Mouse (Mus musculus) cerebellum, adult 11 months (tissue): Measurements from ENCODE around the gene Slc24a4.

ENCODE experiments used
- DNase-seq: peaks from one replicate; pipeline ENCODE4 v3.0.0; 2022

The Slc24a4 gene

DNA sequence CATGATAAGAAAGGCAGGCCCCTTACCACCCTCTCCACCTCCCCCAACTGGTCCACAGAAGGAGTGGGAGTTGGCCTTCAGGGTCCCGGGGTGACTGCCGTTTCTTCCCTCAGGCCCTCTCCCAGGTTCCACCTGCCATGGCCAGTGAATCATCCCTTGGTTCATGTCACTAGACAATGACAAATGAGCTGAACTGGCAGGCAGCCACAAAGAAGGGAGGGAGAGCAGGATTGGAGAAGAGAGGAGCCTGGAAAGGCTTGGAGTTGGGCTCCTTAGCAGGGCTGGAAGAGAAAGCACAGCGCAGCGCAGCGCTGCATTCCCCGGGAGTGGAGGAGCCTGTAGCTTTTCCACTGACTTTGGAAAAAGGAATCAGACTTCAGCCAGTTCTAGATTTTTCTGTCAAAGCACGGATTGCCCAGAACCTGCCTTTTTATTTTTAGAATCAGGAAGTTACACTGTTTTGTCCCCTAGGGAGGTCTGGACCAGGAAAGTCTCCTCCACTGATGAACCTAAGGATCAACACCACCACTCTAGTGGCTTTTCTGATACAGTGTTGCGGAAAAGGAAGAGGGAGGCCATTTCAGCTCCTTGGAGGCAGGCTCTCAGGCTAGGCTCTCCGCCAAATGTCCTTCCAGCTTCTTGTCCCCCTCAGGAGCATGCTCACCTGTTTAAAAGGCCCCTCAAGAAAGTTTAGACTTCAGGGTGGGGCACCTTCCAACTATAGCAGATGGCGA, 158.3 kb downstream of the Slc24a4 start:
- DNase-seq, result peak; percentile 15

- DNase-seq, result no peak
Observed at GRCm38 (mm10) chr12:102287904-102288602, 159.5 kb downstream of the Slc24a4 start.

- no peak for DNase-seq
Observed at GRCm38 (mm10) chr12:102288846-102289245, 160.3 kb downstream of the Slc24a4 start.

DNA sequence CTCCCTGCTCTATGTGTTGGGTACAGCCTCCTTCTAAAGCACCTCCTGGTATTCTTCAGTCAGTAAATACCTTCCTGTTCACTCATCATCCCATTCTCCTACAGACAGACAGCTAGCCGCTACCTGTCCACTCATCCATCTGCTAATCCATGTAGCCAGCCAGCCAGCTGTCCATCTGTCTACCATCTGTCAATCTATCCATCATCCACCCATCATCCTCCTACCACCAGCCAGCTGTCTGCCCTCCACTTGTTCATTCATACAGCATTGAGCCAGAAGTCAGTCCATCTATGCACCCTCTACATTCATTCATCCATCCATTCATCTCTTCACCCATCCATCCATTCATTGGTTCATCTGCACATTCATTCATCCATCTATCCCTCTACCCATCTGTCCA, 161.0 kb downstream of the Slc24a4 start:
- DNase-seq, result no peak

- DNase-seq, result no peak
Observed at GRCm38 (mm10) chr12:102290662-102291061, 162.1 kb downstream of the Slc24a4 start.

- no peak for DNase-seq
Observed at GRCm38 (mm10) chr12:102291686-102292085, 163.2 kb downstream of the Slc24a4 start.

- DNase-seq, result no peak
Observed at GRCm38 (mm10) chr12:102292501-102293215, 164.1 kb downstream of the Slc24a4 start.

- no peak for DNase-seq
Observed at GRCm38 (mm10) chr12:102294634-102295033, 166.1 kb downstream of the Slc24a4 start.

- no peak for DNase-seq
Observed at GRCm38 (mm10) chr12:102295230-102295629, 166.7 kb downstream of the Slc24a4 start.

- DNase-seq, result no peak
Observed at GRCm38 (mm10) chr12:102295662-102296061, 167.1 kb downstream of the Slc24a4 start.

DNA sequence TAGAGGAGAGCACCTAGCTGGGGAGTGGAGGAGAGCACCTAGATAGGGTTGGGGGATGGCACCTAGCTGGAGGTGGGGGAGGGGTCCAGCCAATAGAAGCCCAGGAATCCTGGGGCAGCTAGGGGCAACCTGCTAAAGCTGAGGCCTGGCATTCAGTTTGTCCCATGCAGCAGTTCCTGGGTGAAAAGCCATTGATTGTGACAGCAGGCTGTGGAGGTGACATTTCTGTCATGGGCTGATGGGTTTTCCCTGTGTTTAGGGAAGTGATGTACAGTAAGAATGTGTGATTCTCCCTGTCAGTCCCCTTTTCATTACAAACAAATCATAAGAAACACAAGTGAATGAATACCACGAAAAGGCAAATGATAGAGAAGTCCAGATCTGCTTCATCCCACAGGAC, 167.8 kb downstream of the Slc24a4 start:
- DNase-seq, result no peak

DNA sequence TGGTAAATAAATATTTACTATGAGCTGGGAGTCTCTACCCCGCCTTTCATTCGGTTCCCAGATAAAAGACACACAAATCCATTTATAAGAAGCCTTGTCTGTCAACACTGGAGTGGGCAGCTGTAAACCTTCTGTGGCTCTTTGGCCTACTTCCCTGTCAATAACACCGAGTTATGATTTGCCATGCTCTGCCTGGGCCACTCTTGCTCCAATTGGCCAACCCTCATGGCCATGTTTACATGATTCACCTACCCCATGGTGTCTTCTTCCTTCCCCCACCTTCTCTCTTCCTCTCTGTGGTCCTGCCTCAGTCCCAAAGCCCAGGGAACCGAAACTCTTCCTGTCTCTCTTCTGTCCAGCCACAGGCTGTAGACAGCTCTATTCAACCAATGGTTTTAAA, 168.4 kb downstream of the Slc24a4 start:
- DNase-seq, result no peak

DNA sequence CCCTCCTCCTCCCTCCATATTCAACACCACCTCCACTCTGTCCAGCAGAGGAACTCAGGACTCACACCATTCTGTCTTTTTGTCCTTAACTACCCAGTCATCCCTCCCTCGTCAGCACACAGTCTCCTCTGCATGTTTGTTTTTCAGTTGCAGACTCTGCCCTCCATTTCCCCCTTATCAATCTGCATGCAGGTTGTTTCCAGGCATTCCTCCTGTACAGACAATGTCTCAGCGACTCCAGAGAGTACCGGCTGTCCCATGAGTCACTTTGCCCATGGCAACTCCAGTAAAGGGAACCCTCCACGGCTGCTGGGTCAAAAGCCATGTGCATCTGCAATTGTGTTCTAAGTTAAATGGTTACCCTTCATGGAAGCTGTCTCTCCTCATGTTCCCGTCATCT, 170.7 kb downstream of the Slc24a4 start:
- no peak for DNase-seq

DNA sequence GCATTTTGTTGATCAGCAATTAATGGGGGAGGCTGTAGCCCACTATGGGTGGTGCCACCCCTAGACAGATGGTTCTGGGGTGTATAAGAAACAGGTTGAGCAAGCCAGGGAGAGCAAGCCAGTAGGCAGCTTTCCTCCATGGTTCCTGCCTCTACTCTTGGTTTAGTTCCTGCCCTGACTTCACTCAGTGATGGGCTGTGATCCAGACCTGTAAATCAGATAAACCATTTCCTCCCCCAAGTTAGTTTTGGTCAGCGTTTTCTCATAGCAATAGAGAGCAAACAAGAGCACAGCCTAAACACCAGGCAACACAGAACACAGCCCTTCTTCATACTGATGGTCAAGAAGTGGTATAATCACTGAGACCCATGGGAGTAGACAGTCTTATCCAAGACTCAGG, 173.1 kb downstream of the Slc24a4 start:
- no peak for DNase-seq

- DNase-seq, result no peak
Observed at GRCm38 (mm10) chr12:102302322-102302721, 173.8 kb downstream of the Slc24a4 start.

GRCm38 (mm10) chr12:102302831-102303351, 174.4 kb downstream of the Slc24a4 start:
- no peak for DNase-seq

GRCm38 (mm10) chr12:102303867-102304266, 175.3 kb downstream of the Slc24a4 start:
- DNase-seq, result no peak

DNA sequence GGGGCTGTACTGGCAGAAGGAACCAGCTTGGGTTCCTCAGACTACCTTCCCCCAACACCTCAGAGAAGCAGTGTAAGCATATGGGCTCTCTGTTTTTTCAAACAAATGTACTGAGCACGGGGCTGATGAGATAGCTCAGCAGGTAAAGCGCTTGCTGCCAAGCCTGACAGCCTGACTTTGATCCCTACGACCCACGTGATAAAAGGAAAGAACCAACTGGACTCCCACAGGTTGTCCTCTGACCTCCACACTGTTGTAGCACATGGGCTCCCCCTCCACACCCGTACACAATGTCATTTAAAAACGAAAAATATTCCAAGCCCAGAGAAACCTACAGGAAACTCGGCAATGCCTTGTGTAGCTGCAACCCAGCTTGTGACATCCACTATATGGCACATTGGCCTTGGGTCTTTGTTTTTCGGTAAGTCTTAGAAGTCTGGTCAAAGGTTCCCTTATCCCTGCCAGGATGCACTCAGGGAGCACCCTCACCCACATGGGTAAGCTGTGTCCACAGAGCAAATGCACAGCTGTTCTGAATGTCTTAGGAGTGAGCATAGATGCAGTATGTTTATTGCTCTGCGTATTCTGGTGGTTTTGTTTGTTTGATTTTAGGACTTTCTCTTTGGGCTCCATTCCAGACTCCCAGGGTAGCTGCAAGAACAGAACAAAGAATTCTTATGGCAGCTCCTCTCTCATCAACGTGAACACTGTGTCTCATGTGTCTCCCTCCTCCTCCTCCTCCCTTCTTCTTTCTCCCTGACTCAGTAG, 176.7 kb downstream of the Slc24a4 start:
- peak; percentile 33 for DNase-seq

DNA sequence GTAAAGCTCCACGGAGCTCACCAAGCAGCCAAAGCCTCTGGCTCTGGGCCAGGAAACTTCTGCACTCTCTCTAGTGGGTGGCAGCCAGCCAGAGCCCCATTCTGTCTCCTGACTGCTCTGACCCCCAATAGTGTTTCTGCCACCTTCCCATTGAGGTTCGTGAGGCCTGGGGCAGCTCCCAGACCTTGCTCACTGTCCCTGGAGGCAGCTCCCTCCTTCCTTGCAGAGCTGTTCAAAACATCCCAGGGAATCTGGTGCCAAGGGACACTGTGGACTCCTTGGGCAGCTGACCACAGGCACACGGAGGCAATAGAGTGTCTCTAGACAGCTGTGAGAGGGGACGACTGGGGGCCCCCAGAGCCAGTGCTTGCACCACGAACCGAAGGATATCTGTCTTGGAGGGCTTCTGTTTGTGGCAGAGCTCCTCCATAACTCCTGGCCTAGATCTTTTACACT, 179.5 kb downstream of the Slc24a4 start:
- no peak for DNase-seq

DNA sequence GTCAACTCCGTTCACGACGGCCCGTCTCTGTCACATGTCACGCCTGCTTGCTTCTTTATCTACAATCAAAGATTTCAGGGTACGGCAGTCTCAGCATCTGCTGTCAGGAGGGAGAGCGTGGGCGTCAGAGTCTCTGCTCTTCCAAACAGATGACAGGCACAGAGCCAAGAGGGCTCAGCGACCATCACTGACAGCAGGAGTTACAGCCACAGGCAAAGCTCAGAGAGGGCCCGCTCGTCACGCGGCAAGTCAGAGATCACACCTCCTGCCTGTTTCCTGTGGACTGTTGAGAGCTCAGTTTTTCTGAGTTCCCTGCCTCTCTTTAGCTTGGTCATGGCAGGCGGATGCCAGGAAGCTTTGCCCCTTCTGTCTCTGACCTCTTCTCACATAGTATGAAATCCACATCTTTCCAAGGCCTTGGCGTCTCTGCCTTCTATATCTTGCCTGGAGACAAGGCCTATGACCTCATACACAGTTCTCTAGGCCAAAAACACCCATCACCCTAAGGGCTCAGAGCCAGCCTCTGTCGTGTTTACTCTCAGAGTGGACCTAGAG, 180.0 kb downstream of the Slc24a4 start:
- no peak for DNase-seq

DNA sequence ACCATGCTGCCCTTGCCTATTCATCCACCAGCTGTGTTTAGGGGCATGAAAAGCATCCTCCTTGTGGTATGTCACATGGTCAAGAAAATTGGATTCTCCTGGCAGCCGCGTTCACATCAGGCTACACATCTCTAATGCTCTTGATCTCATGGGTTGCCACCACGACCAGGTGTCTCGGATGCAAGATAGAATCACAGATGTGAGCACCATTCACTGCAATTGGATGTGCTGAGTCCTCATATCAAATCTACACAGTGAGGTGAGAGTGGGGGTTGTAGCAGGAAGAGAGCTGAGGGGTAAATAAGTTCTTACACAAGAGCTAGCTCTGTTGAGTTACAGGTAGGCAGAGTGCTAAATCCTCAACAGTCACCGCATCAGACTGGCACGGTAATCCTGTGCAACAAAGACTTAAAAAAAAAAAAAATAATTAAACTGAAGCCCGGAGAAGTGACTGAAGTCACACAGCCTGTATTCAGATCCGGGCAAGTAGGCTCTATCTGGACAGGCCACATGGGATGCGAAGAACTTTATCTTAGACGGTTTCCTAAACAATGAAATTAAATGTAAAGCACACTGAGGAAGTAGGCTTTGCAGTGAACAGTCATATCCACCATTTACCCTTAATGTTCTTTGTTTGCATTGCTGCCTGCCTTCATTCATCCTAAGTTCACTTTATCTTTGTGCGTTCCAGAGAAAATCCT, 180.7 kb downstream of the Slc24a4 start:
- no peak for DNase-seq

DNA sequence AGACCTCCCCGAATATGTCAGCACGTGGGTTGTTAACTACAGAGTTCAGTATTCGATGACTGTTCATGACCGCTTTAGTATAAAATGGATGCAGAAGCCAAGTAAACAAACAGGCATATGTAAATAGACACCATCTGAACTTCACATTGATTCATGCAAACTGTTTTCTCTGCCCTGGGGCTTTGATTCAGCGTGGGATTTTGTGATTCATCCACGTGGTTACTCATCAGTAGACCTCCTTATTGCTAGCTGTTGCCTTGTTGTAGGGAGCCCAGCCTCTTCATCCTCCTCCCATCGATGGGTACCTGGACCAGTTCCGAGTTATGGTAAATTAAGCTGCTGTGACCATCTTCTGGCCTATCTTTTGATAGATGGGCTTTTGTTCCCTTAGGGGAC, 181.3 kb downstream of the Slc24a4 start:
- DNase-seq, result no peak
